Mouse (Mus musculus) heart, embryonic 12.5 days (tissue): ENCODE measurements at regions not wholly inside any gene's neighbourhood (a gene's known extent, or its start where the extent isn't known, plus 50 kb on each side); places are given as distances from the start of the nearest gene placed in this dataset.

Experiments
- ATAC-seq: fragments of 200-750 bp; cut with Nextera tagmentation; 2 replicates; pipeline ENCODE4 v1.8.0; 2017; ENCODE audit warnings: moderate TSS enrichment, moderate library complexity; ENCODE audit not compliant: insufficient number of reproducible peaks, low FRiP score
- H3K27ac ChIP-seq: fragments of 300-500 bp; sonication (generic); 2 replicates; pipeline ENCODE4 v1.5.1; 2016; ENCODE audit warnings: mild to moderate bottlenecking, moderate library complexity; ENCODE audit not compliant: poor library complexity, severe bottlenecking
- H3K27me3 ChIP-seq: fragments of 300-500 bp; sonication (generic); replicated peaks from 2 replicates; pipeline ENCODE4 v1.6.1; 2016; ENCODE audit warnings: mild to moderate bottlenecking, moderate library complexity
- H3K36me3 ChIP-seq: fragments of 300-500 bp; sonication (generic); 2 replicates; pipeline ENCODE4 v1.6.1; 2016; ENCODE audit warnings: mild to moderate bottlenecking, moderate library complexity
- H3K4me1 ChIP-seq: fragments of 300-500 bp; sonication (generic); replicated peaks from 2 replicates; pipeline ENCODE4 v1.6.1; 2016; ENCODE audit warnings: mild to moderate bottlenecking
- H3K4me2 ChIP-seq: fragments of 300-500 bp; sonication (generic); 2 replicates; pipeline ENCODE4 v1.6.1; 2016; ENCODE audit warnings: mild to moderate bottlenecking, moderate library complexity
- H3K4me3 ChIP-seq: fragments of 300-500 bp; sonication (generic); 2 replicates; pipeline ENCODE4 v1.5.1; 2016; ENCODE audit warnings: mild to moderate bottlenecking
- H3K9ac ChIP-seq: fragments of 300-500 bp; sonication (generic); 2 replicates; pipeline ENCODE4 v1.6.1; 2016; ENCODE audit warnings: mild to moderate bottlenecking, moderate library complexity
- H3K9me3 ChIP-seq: fragments of 300-500 bp; sonication (generic); replicated peaks from 2 replicates; pipeline ENCODE4 v1.6.1; 2016; ENCODE audit warnings: mild to moderate bottlenecking, moderate library complexity
- WGBS: fragments of 180-500 bp; shearing (Covaris S2); methylation state at CpG from one replicate; pipeline ENCODE4 v1.1.7; 2016; 5-methylcytosine and 5-hydroxymethylcytosine counted together

GRCm38 (mm10) chr7:40666625-40667024 lies 231.5 kb upstream of the Vstm2b start:
- no peak for ATAC-seq
- Histone ChIP-seq H3K9me3 (no peaks in the 10 kb centered on the region), H3K36me3 (no peaks in the 10 kb centered on the region), H3K9ac (no peak overlapping the region), H3K27ac (no peak overlapping the region), H3K4me2 (no peak overlapping the region), H3K27me3 (no peaks in the 10 kb centered on the region), H3K4me3 (no peak overlapping the region), H3K4me1 (no peaks in the 10 kb centered on the region)
- WGBS = 77% methylated on average over 5 of the region's 5 CpGs

- WGBS = 79% methylated on average over 5 of the region's 5 CpGs
Measured at GRCm38 (mm10) chr7:40670401-40670800, 227.7 kb upstream of the Vstm2b start.

GRCm38 (mm10) chr7:40671068-40671467 lies 227.1 kb upstream of the Vstm2b start:
- no peak overlapping the region for H3K4me3 ChIP-seq
- no peak for ATAC-seq
- no peak overlapping the region for H3K4me2 ChIP-seq
- no peaks in the 10 kb centered on the region for H3K27me3 ChIP-seq
- H3K9ac ChIP-seq = no peak overlapping the region
- no peaks in the 10 kb centered on the region for H3K36me3 ChIP-seq
- no peak overlapping the region for H3K27ac ChIP-seq
- no peaks in the 10 kb centered on the region for H3K9me3 ChIP-seq
- H3K4me1 ChIP-seq = no peaks in the 10 kb centered on the region
- 89% methylated on average over 4 of the region's 4 CpGs for WGBS

More at GRCm38 (mm10) chr7:40670401-40670800, 227.7 kb upstream of the Vstm2b start:
- no peak overlapping the region for H3K4me2 ChIP-seq
- H3K36me3 ChIP-seq = no peaks in the 10 kb centered on the region
- no peak overlapping the region for H3K4me3 ChIP-seq
- H3K27ac ChIP-seq = no peak overlapping the region
- no peak overlapping the region for H3K9ac ChIP-seq
- H3K9me3 ChIP-seq = no peaks in the 10 kb centered on the region
- H3K4me1 ChIP-seq = no peaks in the 10 kb centered on the region
- no peaks in the 10 kb centered on the region for H3K27me3 ChIP-seq
- ATAC-seq = no peak

- H3K9ac ChIP-seq = no peak overlapping the region
- H3K4me2 ChIP-seq = no peak overlapping the region
- WGBS = 88% methylated on average over 1 of the region's 1 CpGs
- H3K36me3 ChIP-seq = no peaks in the 10 kb centered on the region
- no peaks in the 10 kb centered on the region for H3K27me3 ChIP-seq
- ATAC-seq = no peak
- no peaks in the 10 kb centered on the region for H3K9me3 ChIP-seq
- H3K4me1 ChIP-seq = no peaks in the 10 kb centered on the region
- no peak overlapping the region for H3K27ac ChIP-seq
- H3K4me3 ChIP-seq = no peak overlapping the region
Measured at GRCm38 (mm10) chr7:40672348-40672747, 225.8 kb upstream of the Vstm2b start.

GRCm38 (mm10) chr7:40674397-40674796 lies 223.7 kb upstream of the Vstm2b start:
- 76% methylated on average over 3 of the region's 3 CpGs for WGBS
- Histone ChIP-seq H3K36me3 (no peaks in the 10 kb centered on the region), H3K4me3 (no peak overlapping the region), H3K27me3 (no peaks in the 10 kb centered on the region), H3K4me1 (no peaks in the 10 kb centered on the region), H3K9me3 (no peaks in the 10 kb centered on the region), H3K9ac (no peak overlapping the region), H3K4me2 (no peak overlapping the region), H3K27ac (no peak overlapping the region)
- ATAC-seq = no peak

- no peak overlapping the region for H3K27ac ChIP-seq
- 47% methylated on average over 2 of the region's 2 CpGs for WGBS
- no peak overlapping the region for H3K9ac ChIP-seq
- H3K4me1 ChIP-seq = no peaks in the 10 kb centered on the region
- no peak overlapping the region for H3K4me3 ChIP-seq
- no peaks in the 10 kb centered on the region for H3K27me3 ChIP-seq
- no peaks in the 10 kb centered on the region for H3K9me3 ChIP-seq
- no peaks in the 10 kb centered on the region for H3K36me3 ChIP-seq
- no peak overlapping the region for H3K4me2 ChIP-seq
- no peak for ATAC-seq
Measured at GRCm38 (mm10) chr7:40677601-40678000, 220.5 kb upstream of the Vstm2b start.

GRCm38 (mm10) chr7:40680567-40680966 lies 217.6 kb upstream of the Vstm2b start:
- Histone ChIP-seq H3K9me3 (no peaks in the 10 kb centered on the region), H3K27ac (no peak overlapping the region), H3K9ac (no peak overlapping the region), H3K4me1 (no peaks in the 10 kb centered on the region), H3K4me3 (no peak overlapping the region), H3K4me2 (no peak overlapping the region), H3K36me3 (no peaks in the 10 kb centered on the region), H3K27me3 (no peaks in the 10 kb centered on the region)
- no peak for ATAC-seq
- WGBS = 72% methylated on average over 12 of the region's 12 CpGs

DNA sequence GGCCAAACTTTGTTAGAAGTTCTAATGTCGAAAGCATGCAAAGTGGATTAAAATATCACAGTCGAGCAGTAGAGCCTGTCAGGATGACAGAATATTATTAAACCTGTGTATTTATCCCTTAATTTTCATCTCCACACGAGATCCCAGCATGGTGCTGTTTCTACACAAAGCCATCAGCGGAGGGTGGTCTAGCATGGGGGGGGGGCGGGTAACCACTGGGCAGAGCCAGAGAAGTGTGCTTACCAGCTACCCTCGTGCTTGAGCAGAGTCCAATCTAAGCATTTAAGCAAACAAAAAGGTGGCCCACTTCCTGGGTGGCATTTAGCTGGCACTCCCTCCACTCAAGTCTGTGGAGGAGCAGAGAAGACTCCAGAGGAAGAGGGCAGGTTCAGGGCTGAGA lies 217.1 kb upstream of the Vstm2b start:
- Histone ChIP-seq H3K27me3 (no peaks in the 10 kb centered on the region), H3K36me3 (no peaks in the 10 kb centered on the region), H3K4me1 (no peaks in the 10 kb centered on the region), H3K4me2 (no peak overlapping the region), H3K4me3 (no peak overlapping the region), H3K9me3 (no peaks in the 10 kb centered on the region), H3K27ac (no peak overlapping the region), H3K9ac (no peak overlapping the region)
- WGBS = 54% methylated on average over 6 of the region's 6 CpGs
- ATAC-seq = no peak

DNA sequence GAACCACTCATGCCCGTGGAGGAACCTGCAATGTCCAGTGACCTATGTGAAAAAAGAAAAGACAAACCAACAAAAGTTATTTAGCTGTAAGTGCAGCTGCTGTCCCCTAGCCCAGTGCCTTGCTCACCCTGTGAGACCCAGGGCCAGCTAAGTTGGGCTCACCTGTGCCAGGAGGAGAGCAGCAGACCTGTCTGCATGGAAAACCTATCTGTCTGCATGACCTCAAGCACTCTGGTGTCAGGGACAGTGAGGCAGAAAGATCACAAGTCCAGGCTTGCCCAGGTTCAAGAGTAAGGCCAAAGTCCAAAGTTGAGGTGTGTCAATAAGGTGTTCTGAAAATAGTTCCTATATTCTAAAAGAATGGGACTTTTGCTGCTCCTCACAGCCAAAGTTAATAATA lies 215.0 kb upstream of the Vstm2b start:
- no peaks in the 10 kb centered on the region for H3K4me1 ChIP-seq
- ATAC-seq = no peak
- no peaks in the 10 kb centered on the region for H3K27me3 ChIP-seq
- H3K9ac ChIP-seq = no peak overlapping the region
- no peaks in the 10 kb centered on the region for H3K36me3 ChIP-seq
- H3K9me3 ChIP-seq = 0 out of 2 replicates have a peak, but pooled peaks cover 2% of the 10 kb centered on the region
- H3K4me3 ChIP-seq = no peak overlapping the region
- WGBS = 57% methylated on average over 1 of the region's 1 CpGs
- no peak overlapping the region for H3K27ac ChIP-seq
- no peak overlapping the region for H3K4me2 ChIP-seq

GRCm38 (mm10) chr7:40683641-40684040 lies 214.5 kb upstream of the Vstm2b start:
- WGBS = 68% methylated on average over 3 of the region's 3 CpGs
- H3K27ac ChIP-seq = no peak overlapping the region
- no peaks in the 10 kb centered on the region for H3K27me3 ChIP-seq
- no peak overlapping the region for H3K4me2 ChIP-seq
- H3K9me3 ChIP-seq = 0 out of 2 replicates have a peak, but pooled peaks cover 2% of the 10 kb centered on the region
- no peak overlapping the region for H3K4me3 ChIP-seq
- no peaks in the 10 kb centered on the region for H3K36me3 ChIP-seq
- H3K9ac ChIP-seq = no peak overlapping the region
- ATAC-seq = no peak
- H3K4me1 ChIP-seq = no peaks in the 10 kb centered on the region

DNA sequence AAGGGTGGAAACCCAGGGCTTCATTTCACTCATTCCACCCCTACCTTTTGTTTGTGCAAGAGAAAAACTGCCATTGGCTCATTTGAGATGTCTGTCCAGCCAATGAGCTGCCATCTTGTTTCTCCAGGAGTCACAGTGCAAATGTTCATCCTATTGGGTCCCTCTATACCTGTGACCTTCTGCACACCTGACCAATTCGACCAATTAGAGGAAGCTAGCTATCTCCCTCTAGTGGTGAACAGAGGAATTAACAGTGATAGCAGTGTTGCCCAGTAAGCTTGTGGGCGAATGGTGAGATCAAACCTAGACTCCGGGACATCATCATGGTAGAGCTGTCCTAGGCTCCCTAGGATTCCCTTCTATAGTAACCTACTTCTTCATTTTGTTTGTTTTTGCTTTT lies 211.1 kb upstream of the Vstm2b start:
- 0 out of 2 replicates have a peak, but pooled peaks cover 2% of the 10 kb centered on the region for H3K9me3 ChIP-seq
- H3K27ac ChIP-seq = no peak overlapping the region
- no peak overlapping the region for H3K9ac ChIP-seq
- no peaks in the 10 kb centered on the region for H3K36me3 ChIP-seq
- no peak overlapping the region for H3K4me3 ChIP-seq
- no peaks in the 10 kb centered on the region for H3K27me3 ChIP-seq
- WGBS = 87% methylated on average over 3 of the region's 3 CpGs
- H3K4me2 ChIP-seq = no peak overlapping the region
- no peaks in the 10 kb centered on the region for H3K4me1 ChIP-seq
- no peak for ATAC-seq

GRCm38 (mm10) chr7:40688546-40688945 lies 209.6 kb upstream of the Vstm2b start:
- 40% methylated on average over 4 of the region's 4 CpGs for WGBS
- Histone ChIP-seq H3K36me3 (no peaks in the 10 kb centered on the region), H3K9me3 (0 out of 2 replicates have a peak, but pooled peaks cover 2% of the 10 kb centered on the region), H3K27me3 (no peaks in the 10 kb centered on the region), H3K4me2 (no peak overlapping the region), H3K4me1 (no peaks in the 10 kb centered on the region), H3K27ac (no peak overlapping the region), H3K4me3 (no peak overlapping the region), H3K9ac (no peak overlapping the region)
- no peak for ATAC-seq
